Mouse (Mus musculus): ENCODE measurements around the gene Dennd6a. TPM values are rescaled to one million over a fixed set of nuclear protein-coding genes. Genes with fewer than 3 reads are reported as not detected.

The Dennd6a gene
- polyA plus RNA-seq, 1 experiment from 2014 or later = 27.0 TPM

DNA sequence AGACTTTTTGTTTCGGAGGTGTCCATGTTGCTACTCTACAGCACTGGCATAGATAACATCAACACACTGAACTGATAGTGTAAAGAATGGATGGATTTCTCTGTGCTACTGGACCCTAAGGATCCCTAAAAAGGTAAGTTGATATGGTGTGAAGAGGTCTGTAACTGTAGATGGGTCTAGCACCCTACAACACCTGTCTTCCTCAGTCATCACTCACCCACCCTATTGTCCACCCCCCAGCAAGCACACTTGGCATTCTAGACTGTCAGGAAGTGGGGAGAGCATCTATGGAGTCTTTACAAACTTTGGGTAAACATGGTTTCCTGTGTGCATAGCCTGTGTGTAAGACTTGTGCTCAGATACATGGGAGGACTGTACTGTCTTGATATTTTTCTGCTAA, 31.5 kb upstream of the Dennd6a start:
- Histone ChIP-seq H3K4me1 (replicated peaks; ENCODE audit: control insufficient read depth, insufficient read depth) (no peaks in the 10 kb centered on the region), H3K4me2 (replicated peaks; ENCODE audit: low read depth) (no peak overlapping the region), H3K27ac (replicated peaks) (no peak overlapping the region), H3K9ac (ENCODE audit: low read length) (no peak overlapping the region), H3K9me3 (ENCODE audit: control insufficient read depth, low read length) (no peaks in the 10 kb centered on the region), H3K4me3 (ENCODE audit: low read depth, low read length) (no peak overlapping the region), H3K36me3 (ENCODE audit: control insufficient read depth, insufficient read depth, low read length) (no peaks in the 10 kb centered on the region), H3K27me3 (ENCODE audit: control insufficient read depth, insufficient read depth, low read length) (no peaks in the 10 kb centered on the region)
- ATAC-seq (ENCODE audit: low FRiP score, low TSS enrichment) (no peak), DNase-seq (ENCODE audit: low spot score) (no peak)
- TF ChIP-seq EP300 (optimal IDR thresholded peaks at IDR 0.05) (no peak), CTCF (IDR thresholded peaks at IDR 0.05; ENCODE audit: low read depth) (no peak)
- WGBS = 86% methylated on average over 1 of the region's 1 CpGs

DNA sequence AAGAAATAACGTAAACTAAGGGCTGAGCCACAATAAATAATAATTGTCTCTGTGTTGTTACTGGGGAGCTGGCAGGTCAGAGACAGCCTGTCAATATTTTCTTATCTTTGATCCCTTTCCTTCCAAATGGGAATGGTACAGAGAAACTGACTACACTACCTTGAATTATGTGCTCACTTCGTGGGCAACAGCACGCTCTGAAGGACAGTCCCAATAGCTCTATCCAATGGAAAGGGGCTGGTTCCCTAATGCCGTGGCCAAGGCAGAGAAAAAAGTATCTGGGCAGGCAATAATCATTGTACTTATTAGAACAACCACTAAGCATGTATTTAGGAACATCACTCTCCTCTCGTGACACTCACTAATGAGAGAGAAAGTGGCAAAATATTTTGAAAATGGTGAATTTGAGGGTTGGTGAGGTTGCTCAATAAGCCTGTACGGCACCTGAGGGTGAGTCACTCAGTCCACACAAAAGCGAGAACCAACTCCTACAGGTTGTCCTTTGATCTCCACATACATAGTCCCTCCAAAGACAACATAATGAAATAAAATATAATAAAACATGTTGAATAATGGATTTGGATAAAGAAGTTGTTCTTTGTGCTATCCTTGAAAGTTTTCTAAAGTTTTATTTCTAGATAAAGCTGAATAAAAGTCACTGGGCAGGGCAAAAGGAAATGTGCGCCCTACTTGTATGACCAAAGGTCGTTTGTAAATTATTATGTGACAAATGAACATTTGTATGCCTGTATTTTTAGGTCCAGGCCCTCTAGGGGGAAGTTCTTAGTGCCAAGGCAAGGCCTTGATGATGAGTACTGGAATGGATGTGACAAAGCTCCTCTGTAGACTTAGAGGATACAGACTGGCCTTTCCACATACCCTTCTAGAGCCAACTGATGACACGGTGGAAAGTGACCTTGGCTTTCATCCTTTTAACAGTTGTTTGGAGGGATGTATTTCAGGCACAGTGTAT, 25.9 kb upstream of the Dennd6a start:
- Histone ChIP-seq H3K9ac (ENCODE audit: low read length) (no peak overlapping the region), H3K27me3 (ENCODE audit: control insufficient read depth, insufficient read depth, low read length) (no peaks in the 10 kb centered on the region), H3K27ac (replicated peaks) (peak overlapping the region; percentile 80), H3K4me2 (replicated peaks; ENCODE audit: low read depth) (no peak overlapping the region), H3K9me3 (ENCODE audit: control insufficient read depth, low read length) (no peaks in the 10 kb centered on the region), H3K4me1 (replicated peaks; ENCODE audit: control insufficient read depth, insufficient read depth) (no peaks in the 10 kb centered on the region), H3K36me3 (ENCODE audit: control insufficient read depth, insufficient read depth, low read length) (no peaks in the 10 kb centered on the region), H3K4me3 (ENCODE audit: low read depth, low read length) (no peak overlapping the region)
- ATAC-seq (ENCODE audit: low FRiP score, low TSS enrichment) = peak; percentile 93
- 56% methylated on average over 10 of the region's 10 CpGs for WGBS
- DNase-seq (ENCODE audit: low spot score) = peak; percentile 44
- TF ChIP-seq CTCF (IDR thresholded peaks at IDR 0.05; ENCODE audit: low read depth) = no peak
- no peak for TF ChIP-seq EP300 (optimal IDR thresholded peaks at IDR 0.05)

DNA sequence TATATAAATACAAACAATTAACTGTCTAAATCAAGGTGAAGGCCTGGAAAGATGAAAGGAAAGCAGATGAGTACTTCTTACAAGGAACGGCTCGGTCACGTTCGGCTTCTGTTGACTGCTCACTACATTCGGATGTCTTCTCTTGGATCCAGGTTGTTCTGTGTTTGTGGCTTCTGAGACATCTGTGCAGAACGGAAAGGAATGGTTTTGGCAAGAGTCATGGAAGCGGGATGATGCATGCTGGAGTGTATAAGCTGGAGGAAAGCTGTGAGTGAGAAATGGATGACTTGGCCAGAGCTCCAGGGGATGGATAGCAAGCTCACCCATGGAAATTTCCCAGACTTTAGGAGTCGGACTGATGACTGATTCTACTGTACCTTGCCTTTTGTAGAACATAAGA, 22.9 kb upstream of the Dennd6a start:
- H3K27me3 ChIP-seq (ENCODE audit: control insufficient read depth, insufficient read depth, low read length) = no peaks in the 10 kb centered on the region

DNA sequence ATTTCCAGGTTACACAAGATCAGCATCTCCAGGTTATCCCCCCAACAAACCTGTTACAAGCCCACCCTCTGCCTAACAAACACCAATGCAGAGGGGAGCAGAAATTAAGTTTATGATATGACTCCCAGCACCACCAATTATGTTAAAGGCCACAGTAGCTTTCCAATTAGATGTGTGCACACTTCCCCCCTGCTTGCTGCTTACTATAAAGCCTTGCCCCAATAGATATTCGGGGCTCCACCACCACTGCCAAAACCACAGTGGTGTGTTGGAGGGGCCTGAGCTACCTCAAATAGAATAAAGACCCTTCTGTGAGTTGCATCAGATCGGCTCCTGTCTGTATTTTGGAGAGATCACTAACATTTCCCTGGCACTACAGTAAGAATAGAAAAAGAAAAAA, 21.2 kb upstream of the Dennd6a start:
- TF ChIP-seq CTCF (IDR thresholded peaks at IDR 0.05; ENCODE audit: low read depth) (no peak), EP300 (optimal IDR thresholded peaks at IDR 0.05) (no peak)
- no peak overlapping the region for H3K4me2 ChIP-seq (replicated peaks; ENCODE audit: low read depth)
- no peaks in the 10 kb centered on the region for H3K9me3 ChIP-seq (ENCODE audit: control insufficient read depth, low read length)
- no peaks in the 10 kb centered on the region for H3K36me3 ChIP-seq (ENCODE audit: control insufficient read depth, insufficient read depth, low read length)
- DNase-seq (ENCODE audit: low spot score) = no peak
- H3K9ac ChIP-seq (ENCODE audit: low read length) = no peak overlapping the region
- no peak overlapping the region for H3K27ac ChIP-seq (replicated peaks)
- 91% methylated on average over 2 of the region's 2 CpGs for WGBS
- H3K4me3 ChIP-seq (ENCODE audit: low read depth, low read length) = no peak overlapping the region
- no peaks in the 10 kb centered on the region; the same call in 1 of the 2 replicates for H3K4me1 ChIP-seq (replicated peaks; ENCODE audit: control insufficient read depth, insufficient read depth)
- ATAC-seq (ENCODE audit: low FRiP score, low TSS enrichment) = no peak
- no peaks in the 10 kb centered on the region for H3K27me3 ChIP-seq (ENCODE audit: control insufficient read depth, insufficient read depth, low read length)

More for the DNA sequence above, 22.9 kb upstream of the Dennd6a start:
- no peak for TF ChIP-seq EP300 (optimal IDR thresholded peaks at IDR 0.05)
- TF ChIP-seq CTCF (IDR thresholded peaks at IDR 0.05; ENCODE audit: low read depth) = no peak
- no peak overlapping the region for H3K4me2 ChIP-seq (replicated peaks; ENCODE audit: low read depth)
- WGBS = 90% methylated on average over 8 of the region's 8 CpGs
- no peaks in the 10 kb centered on the region for H3K36me3 ChIP-seq (ENCODE audit: control insufficient read depth, insufficient read depth, low read length)
- H3K4me1 ChIP-seq (replicated peaks; ENCODE audit: control insufficient read depth, insufficient read depth) = no peaks in the 10 kb centered on the region
- no peak for DNase-seq (ENCODE audit: low spot score)
- no peak overlapping the region for H3K4me3 ChIP-seq (ENCODE audit: low read depth, low read length)
- no peak for ATAC-seq (ENCODE audit: low FRiP score, low TSS enrichment)
- no peaks in the 10 kb centered on the region for H3K9me3 ChIP-seq (ENCODE audit: control insufficient read depth, low read length)
- no peak overlapping the region for H3K9ac ChIP-seq (ENCODE audit: low read length)
- H3K27ac ChIP-seq (replicated peaks) = no peak overlapping the region

DNA sequence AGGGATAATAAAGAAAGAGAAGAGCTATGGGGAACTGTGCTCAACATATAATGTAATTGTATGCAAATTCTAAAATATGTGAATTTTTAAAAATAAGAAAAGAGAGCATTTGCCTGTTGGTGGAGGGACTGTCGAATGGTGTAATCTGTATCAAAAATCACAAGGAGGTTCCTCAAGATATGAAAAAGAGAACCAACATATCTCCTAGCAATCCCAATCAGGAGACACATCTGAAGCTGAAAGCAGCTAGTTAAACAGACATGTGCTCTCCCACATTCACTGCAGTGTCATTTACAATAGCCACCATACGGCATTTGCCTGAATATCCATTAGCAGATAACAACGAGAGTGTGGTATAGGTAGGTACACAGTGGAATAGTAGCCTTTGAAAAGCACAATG, 20.8 kb upstream of the Dennd6a start:
- H3K27me3 ChIP-seq (ENCODE audit: control insufficient read depth, insufficient read depth, low read length) = no peaks in the 10 kb centered on the region
- no peak overlapping the region for H3K4me3 ChIP-seq (ENCODE audit: low read depth, low read length)
- no peaks in the 10 kb centered on the region; the same call in 1 of the 2 replicates for H3K4me1 ChIP-seq (replicated peaks; ENCODE audit: control insufficient read depth, insufficient read depth)
- no peak overlapping the region for H3K9ac ChIP-seq (ENCODE audit: low read length)
- no peaks in the 10 kb centered on the region for H3K36me3 ChIP-seq (ENCODE audit: control insufficient read depth, insufficient read depth, low read length)
- no peak for TF ChIP-seq EP300 (optimal IDR thresholded peaks at IDR 0.05)
- H3K27ac ChIP-seq (replicated peaks) = no peak overlapping the region
- no peak for DNase-seq (ENCODE audit: low spot score)
- ATAC-seq (ENCODE audit: low FRiP score, low TSS enrichment) = no peak
- no peak overlapping the region for H3K4me2 ChIP-seq (replicated peaks; ENCODE audit: low read depth)
- WGBS = 72% methylated on average over 3 of the region's 3 CpGs
- no peaks in the 10 kb centered on the region for H3K9me3 ChIP-seq (ENCODE audit: control insufficient read depth, low read length)

DNA sequence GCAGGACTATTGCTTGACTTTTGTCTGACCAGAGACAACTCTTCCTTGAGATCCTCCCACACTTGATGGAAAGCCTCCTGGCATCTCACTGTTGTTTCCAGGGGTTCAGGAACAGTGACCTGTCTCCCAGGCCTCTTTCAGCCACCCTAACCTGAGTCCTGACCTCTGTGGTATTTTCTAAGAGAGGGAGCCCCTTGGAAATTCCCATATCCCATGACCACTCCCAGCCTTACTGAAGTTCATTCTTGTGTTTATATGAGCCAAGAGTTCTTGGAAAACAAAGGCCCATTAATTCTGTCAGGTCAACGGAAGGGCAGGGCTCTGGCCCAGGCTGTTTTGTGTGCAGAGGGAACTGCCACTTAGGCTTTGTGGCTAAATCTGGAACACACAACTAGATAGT, 16.1 kb upstream of the Dennd6a start:
- H3K9ac ChIP-seq (ENCODE audit: low read length) = no peak overlapping the region
- peak; percentile 15 for DNase-seq (ENCODE audit: low spot score)
- no peaks in the 10 kb centered on the region; the same call in 1 of the 2 replicates for H3K4me1 ChIP-seq (replicated peaks; ENCODE audit: control insufficient read depth, insufficient read depth)
- H3K27ac ChIP-seq (replicated peaks) = no peak overlapping the region
- H3K36me3 ChIP-seq (ENCODE audit: control insufficient read depth, insufficient read depth, low read length) = no peaks in the 10 kb centered on the region
- TF ChIP-seq EP300 (optimal IDR thresholded peaks at IDR 0.05) = no peak
- no peak for TF ChIP-seq CTCF (IDR thresholded peaks at IDR 0.05; ENCODE audit: low read depth)
- no peak overlapping the region for H3K4me3 ChIP-seq (ENCODE audit: low read depth, low read length)
- no peaks in the 10 kb centered on the region for H3K27me3 ChIP-seq (ENCODE audit: control insufficient read depth, insufficient read depth, low read length)
- H3K9me3 ChIP-seq (ENCODE audit: control insufficient read depth, low read length) = 0 out of 2 replicates have a peak, but pooled peaks cover 3% of the 10 kb centered on the region
- H3K4me2 ChIP-seq (replicated peaks; ENCODE audit: low read depth) = no peak overlapping the region
- peak; percentile 40; the same call in 1 of the 2 replicates for ATAC-seq (ENCODE audit: low FRiP score, low TSS enrichment)
- WGBS = 34% methylated on average over 1 of the region's 1 CpGs

Measured in stomach, postnatal 0 days (tissue).